In the genomic region with DNA sequence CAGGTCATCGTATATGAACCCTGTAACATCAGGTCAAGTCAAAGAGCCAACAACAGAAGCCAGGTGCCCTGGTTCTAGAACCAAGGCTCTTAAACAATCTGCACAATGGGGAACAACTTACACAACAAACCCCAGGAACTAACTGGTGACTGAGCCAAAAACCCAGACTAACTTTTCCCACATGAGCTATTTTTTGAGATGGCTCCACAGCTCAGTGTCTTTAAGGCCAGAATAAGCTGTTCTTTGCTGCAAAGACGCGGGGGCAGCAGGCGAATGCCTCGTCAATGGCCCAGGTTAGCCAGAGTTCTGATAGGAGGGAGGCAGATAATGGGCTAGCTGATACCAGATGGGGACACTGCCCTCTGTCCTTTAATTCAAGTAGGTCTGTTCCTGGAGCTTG, we compare ENCODE assay signal across 17 mouse cellular contexts.
"Had no signal": no experiment of that assay in that cellular context is flagged by ENCODE, and none has a peak within 500 bp of the region (broad histone marks: within the 10 kb centered on the region; RNA-seq: fewer than 3 reads in every experiment).

No protein-coding gene starts in this region.

- DNase-seq: gastrocnemius, adult 2 months; gastrocnemius, postnatal 10 days; gastrocnemius, postnatal 25 days; heart, adult 2 months; heart, postnatal 10 days; heart, postnatal 4 days; kidney, adult 11 months; kidney, adult 2 months; kidney, adult 9 months; kidney, postnatal 14 days; kidney, postnatal 36 days; layer of hippocampus, adult 9-11 months; layer of hippocampus, postnatal 36 days; left cerebral cortex, postnatal 4 days had no signal

- ATAC-seq: hindbrain, postnatal 0 days; intestine, embryonic 16.5 days; liver, embryonic 12.5 days had no signal
